Mouse (Mus musculus) lung, postnatal 0 days (tissue): ENCODE data around the gene Gstt3.

ENCODE experiments used
- CTCF ChIP-seq: IDR thresholded peaks from 2 replicates; pipeline ENCODE4 v1.5.1; 2016; ENCODE audit warnings: antibody characterized with exemption, mild to moderate bottlenecking
- EP300 ChIP-seq: IDR thresholded peaks from 2 replicates; pipeline ENCODE4 v1.6.1; 2016; ENCODE audit warnings: antibody characterized with exemption, mild to moderate bottlenecking, control low read depth

- TF ChIP-seq CTCF (no peak), EP300 (no peak)
These were observed 4.2 kb upstream of the Gstt3 start for GRCm38 (mm10) chr10:75785442-75785841.
